Mouse (Mus musculus) layer of hippocampus, postnatal 36 days (tissue): ENCODE results near the gene Ager. TPM values are rescaled to one million over a fixed set of nuclear protein-coding genes. Genes with fewer than 3 reads are reported as not detected.

Source experiments
- DNase-seq, 2 experiments: peaks; one replicate each; pipeline ENCODE4 v3.0.0; 2022
- total RNA-seq, 2 experiments: library from RNA; stranded (reverse); gene quantifications; 2 replicates each; pipeline ENCODE4 v1.2.3; 2021

The Ager gene
- total RNA-seq: under 1 TPM; 0.60 to 0.94 TPM

GRCm38 (mm10) chr17:34597566-34598095 is at the start of gene Ager:
Gene Ager (plus strand): TSS chr17:34597862.
- DNase-seq: peak in 1 of 2 experiments; percentile 5

GRCm38 (mm10) chr17:34549156-34549555 is 48.5 kb upstream of the Ager start:
- no peak for DNase-seq

GRCm38 (mm10) chr17:34549843-34550242 is 47.8 kb upstream of the Ager start:
- DNase-seq: no peak

- peak; percentile 54 to 65 for DNase-seq
These were observed 42.2 kb upstream of the Ager start for GRCm38 (mm10) chr17:34555483-34555882.

- no peak for DNase-seq
These were observed 41.3 kb upstream of the Ager start for GRCm38 (mm10) chr17:34556406-34556805.

GRCm38 (mm10) chr17:34557411-34557810 is 40.3 kb upstream of the Ager start:
- no peak for DNase-seq

GRCm38 (mm10) chr17:34559116-34559515 is 38.5 kb upstream of the Ager start:
- DNase-seq: no peak

- no peak for DNase-seq
These were observed 37.8 kb upstream of the Ager start for GRCm38 (mm10) chr17:34559895-34560294.

- DNase-seq: no peak
These were observed 37.2 kb upstream of the Ager start for GRCm38 (mm10) chr17:34560438-34560837.

GRCm38 (mm10) chr17:34561200-34561599 is 36.5 kb upstream of the Ager start:
- DNase-seq: no peak

GRCm38 (mm10) chr17:34562595-34562994 is 35.1 kb upstream of the Ager start:
- no peak for DNase-seq

GRCm38 (mm10) chr17:34563354-34563753 is 34.3 kb upstream of the Ager start:
- DNase-seq: no peak

GRCm38 (mm10) chr17:34564003-34564421 is 33.6 kb upstream of the Ager start, which contains the start of gene Notch4:
Gene Notch4 (plus strand): TSS chr17:34564268.
- DNase-seq: no peak

GRCm38 (mm10) chr17:34564796-34565195 is 32.9 kb upstream of the Ager start:
- no peak for DNase-seq

GRCm38 (mm10) chr17:34567311-34567710 is 30.4 kb upstream of the Ager start:
- DNase-seq: no peak

- no peak for DNase-seq
These were observed 29.2 kb upstream of the Ager start for GRCm38 (mm10) chr17:34568421-34568820.

- no peak for DNase-seq
These were observed 27.7 kb upstream of the Ager start for GRCm38 (mm10) chr17:34569919-34570318.

- no peak for DNase-seq
These were observed 25.8 kb upstream of the Ager start for GRCm38 (mm10) chr17:34571875-34572274.

- no peak for DNase-seq
These were observed 25.3 kb upstream of the Ager start for GRCm38 (mm10) chr17:34572361-34572760.

GRCm38 (mm10) chr17:34576577-34576976 is 21.1 kb upstream of the Ager start:
- no peak for DNase-seq

GRCm38 (mm10) chr17:34578070-34578469 is 19.6 kb upstream of the Ager start:
- DNase-seq: no peak

- no peak for DNase-seq
These were observed 15.1 kb upstream of the Ager start for GRCm38 (mm10) chr17:34582528-34582927.

- DNase-seq: no peak
These were observed 14.3 kb upstream of the Ager start for GRCm38 (mm10) chr17:34583397-34583796.

- no peak for DNase-seq
These were observed 13.8 kb upstream of the Ager start for GRCm38 (mm10) chr17:34583819-34584218.

GRCm38 (mm10) chr17:34585121-34585520 is 12.5 kb upstream of the Ager start:
- DNase-seq: no peak
